Mouse (Mus musculus) heart, adult 11 months (tissue): ENCODE results near the gene Hormad2.

ENCODE experiments used
- DNase-seq: peaks from one replicate; pipeline ENCODE4 v3.0.0; 2022

Gene Hormad2

DNA sequence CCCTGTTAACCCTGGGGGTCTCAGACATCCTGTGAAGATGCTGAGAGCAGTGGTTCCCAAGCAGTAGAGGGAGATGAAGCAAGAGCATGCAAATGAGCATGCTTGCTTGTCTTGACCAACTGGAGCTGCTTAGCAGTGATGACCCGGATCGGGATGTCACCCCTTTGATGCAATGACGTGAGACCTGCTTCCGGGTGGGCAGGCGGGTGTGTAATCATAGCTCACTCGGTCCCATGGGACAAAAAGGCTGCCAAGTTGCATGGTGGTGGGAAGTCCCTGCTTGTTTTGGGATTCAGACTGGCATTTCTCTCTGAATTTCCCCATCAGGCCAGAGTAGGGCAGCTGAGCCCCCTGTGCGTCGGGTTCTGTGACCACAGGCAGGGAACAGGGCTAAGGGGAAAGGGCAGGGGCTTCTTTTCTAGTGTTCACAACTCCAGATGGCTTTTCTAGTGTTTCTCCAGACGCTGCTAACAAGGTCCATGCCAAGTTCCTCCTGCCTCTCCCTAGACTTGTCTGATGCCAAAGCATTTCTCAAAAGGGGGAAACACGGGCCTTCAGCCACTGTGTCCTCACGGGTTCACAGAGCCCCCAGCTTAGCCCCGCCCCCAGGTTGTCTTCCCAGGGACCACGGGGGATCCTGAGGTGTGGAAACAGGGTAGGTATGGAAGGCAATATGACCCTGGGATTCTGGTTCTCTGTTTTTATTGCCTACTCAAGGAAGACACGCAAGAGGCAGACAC lies 141.0 kb downstream of the Hormad2 start:
- DNase-seq, result peak; percentile 98

DNA sequence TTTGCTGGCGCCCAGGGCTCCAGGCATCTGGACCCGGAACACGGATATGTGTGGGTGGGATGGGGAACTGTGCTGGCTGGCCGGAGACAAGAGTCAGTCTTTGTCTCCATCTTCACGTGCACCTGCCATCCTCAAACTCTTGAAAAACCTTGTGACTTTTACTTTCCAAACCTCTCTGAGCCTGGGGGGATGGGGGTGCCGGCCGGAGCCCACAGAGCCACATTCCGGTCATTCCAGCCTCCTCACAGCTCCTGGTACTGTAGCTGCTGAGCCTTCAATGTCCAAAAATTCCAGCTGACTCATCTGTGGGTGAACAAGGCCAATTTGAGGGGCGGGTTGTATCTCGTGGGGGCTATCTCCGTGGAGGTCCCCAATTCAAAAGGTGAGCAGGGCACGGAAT lies 141.7 kb downstream of the Hormad2 start:
- peak; percentile 94 for DNase-seq

DNA sequence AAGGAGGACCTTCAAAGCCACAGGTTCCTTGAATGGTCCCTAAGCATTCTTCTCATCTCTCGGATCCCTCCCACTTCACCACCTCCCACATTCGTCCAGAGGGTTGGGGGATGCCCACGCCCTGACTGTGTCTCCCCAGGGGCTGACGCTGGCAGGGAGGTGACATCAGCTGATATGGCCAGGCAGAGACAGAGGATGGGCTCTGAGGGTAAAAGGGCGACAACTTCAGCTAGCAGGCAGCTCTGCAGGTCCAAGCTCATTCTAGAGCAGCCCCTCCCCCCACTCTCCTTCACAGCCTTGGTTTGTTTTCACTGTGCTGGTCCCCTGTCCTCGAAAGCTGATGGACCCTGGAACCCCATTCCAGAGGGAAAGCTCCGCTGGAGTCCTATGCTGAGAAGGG lies 142.3 kb downstream of the Hormad2 start:
- peak; percentile 94 for DNase-seq

DNA sequence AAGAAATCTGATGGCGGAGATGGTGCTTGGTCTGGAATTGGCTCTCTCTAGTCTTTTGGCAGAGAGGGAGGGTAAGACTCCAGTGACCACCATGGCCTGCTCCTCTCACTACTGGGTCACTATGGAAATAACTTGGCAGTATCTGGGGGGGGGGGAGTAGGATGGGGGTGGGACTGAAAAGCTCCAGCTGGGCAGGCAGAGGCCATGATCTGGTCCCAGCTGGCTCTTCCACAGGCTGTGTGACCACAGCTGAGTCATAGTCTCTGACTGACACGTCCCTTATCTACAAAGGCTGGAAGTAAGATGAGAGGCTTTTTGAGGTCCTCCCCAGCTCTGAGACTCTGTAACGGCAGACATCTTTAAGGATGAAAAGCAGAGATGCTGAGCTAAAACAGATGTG lies 143.2 kb downstream of the Hormad2 start:
- peak; percentile 97 for DNase-seq

DNA sequence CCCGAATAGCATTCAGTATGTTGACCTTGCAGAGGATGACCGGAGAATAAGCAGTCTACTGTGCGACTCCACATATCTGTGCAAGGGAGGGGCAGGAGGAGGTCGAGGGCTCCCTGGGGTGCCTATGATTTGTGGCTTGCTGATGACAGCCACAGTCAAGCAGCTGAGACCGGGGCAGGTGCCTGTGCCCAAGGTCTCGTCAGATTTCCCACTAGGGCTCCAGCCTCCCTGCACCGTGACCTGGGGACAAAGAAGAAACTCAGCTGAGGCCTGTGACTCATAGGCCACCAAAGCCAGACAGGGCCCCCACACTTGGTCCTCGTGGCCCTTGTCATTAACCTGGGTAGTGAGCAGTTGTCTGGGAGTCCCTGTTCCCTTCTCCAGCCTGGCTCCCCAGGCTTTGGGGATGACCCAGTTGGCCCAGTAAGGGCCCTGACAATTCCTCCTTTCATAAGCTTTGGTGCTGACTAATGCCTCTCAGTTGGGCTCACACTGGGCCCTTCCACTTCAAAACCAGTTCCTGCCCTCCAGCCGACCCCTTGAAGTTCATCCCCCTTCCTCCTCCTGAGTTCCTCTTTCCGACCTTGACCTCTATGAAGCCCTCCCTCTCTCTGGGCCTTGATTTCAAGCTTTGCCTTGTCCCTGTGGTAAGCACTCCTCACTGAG lies 144.2 kb downstream of the Hormad2 start:
- DNase-seq, result peak; percentile 95
